Mouse (Mus musculus) hindbrain, postnatal 0 days (tissue): ENCODE measurements at regions not wholly inside any gene's neighbourhood (a gene's known extent, or its start where the extent isn't known, plus 50 kb on each side); places are given as distances from the start of the nearest gene placed in this dataset.

ENCODE experiments used
- ATAC-seq: fragments of 200-750 bp; cut with Nextera tagmentation; 2 replicates; pipeline ENCODE4 v1.8.0; 2017; ENCODE audit warnings: mild to moderate bottlenecking, moderate TSS enrichment, moderate library complexity
- DNase-seq: peaks from one replicate; pipeline ENCODE4 v3.0.0-alpha.2; 2015; ENCODE audit warnings: low spot score
- H3K27ac ChIP-seq: fragments of 300-500 bp; sonication (generic); 2 replicates; pipeline ENCODE4 v1.5.1; 2014; ENCODE audit warnings: mild to moderate bottlenecking
- H3K27me3 ChIP-seq: fragments of 300-500 bp; sonication (generic); 2 replicates; pipeline ENCODE4 v1.6.1; 2014; ENCODE audit warnings: low read length, mixed read lengths; ENCODE audit not compliant: insufficient read depth
- H3K36me3 ChIP-seq: fragments of 300-500 bp; sonication (generic); 2 replicates; pipeline ENCODE4 v1.6.1; 2014; ENCODE audit warnings: low read length, mixed read lengths; ENCODE audit not compliant: insufficient read depth
- H3K4me1 ChIP-seq: fragments of 300-500 bp; sonication (generic); 2 replicates; pipeline ENCODE4 v1.6.1; 2014; ENCODE audit warnings: antibody characterized with exemption, low read length, mixed read lengths; ENCODE audit not compliant: insufficient read depth
- H3K4me2 ChIP-seq: fragments of 300-500 bp; sonication (generic); 2 replicates; pipeline ENCODE4 v1.6.1; 2014; ENCODE audit warnings: low read depth, mild to moderate bottlenecking, low read length, moderate library complexity, mixed read lengths
- H3K4me3 ChIP-seq: fragments of 300-500 bp; sonication (generic); 2 replicates; pipeline ENCODE4 v1.5.1; 2014; ENCODE audit warnings: low read length
- H3K9ac ChIP-seq: fragments of 300-500 bp; sonication (generic); replicated peaks from 2 replicates; pipeline ENCODE4 v1.6.1; 2014; ENCODE audit warnings: mild to moderate bottlenecking, low read length, moderate library complexity, mixed read lengths
- H3K9me3 ChIP-seq: fragments of 300-500 bp; sonication (generic); 2 replicates; pipeline ENCODE4 v1.6.1; 2016; ENCODE audit warnings: low read length, mixed read lengths
- CTCF ChIP-seq: IDR thresholded peaks from 2 replicates; pipeline ENCODE4 v1.5.1; 2016; ENCODE audit warnings: antibody characterized with exemption, control low read depth, low read depth
- WGBS: fragments of 180-500 bp; shearing (Covaris S2); extraction: QIAGEN DNeasy Blood & Tissue Kit; methylation state at CpG from one replicate; pipeline ENCODE4 v1.1.7; 2014; 5-methylcytosine and 5-hydroxymethylcytosine counted together

DNA sequence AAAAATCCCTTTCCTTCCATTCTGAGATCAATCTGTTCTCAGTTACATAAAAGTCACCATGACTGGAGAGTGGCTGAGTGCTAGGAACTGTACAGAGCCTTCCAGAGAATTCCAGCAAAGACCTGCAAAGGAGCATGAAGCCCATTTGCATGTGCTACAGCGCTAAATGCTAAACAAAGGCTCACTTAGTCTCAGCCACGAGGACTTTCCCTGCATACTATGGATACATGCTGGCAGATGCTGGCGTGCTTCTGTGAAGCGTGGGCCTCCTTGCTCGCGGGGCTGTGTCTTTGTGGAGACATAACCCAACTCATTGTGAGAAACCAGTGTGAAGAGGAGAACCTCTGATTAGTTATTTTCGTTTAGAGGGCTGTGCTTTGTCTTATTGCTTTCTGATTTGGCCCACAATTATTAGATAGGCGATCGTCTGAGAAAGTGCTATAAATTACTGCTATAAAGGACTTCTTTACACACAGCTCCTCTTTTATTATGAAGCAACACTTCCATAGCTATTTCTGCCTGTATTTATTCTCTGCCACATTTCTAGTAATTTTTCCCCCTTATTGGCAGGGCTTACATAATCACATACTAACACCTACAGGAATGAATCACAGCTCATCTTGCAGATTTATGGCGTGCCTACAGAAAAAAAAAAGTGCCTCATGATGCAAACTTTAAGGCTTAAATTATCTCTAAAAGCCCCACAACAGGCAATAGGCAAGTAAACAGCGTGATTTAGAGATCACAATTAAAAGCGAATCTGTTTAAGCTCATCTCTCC lies 58.9 kb upstream of the Mtpn start:
- no peak for ATAC-seq
- no peaks in the 10 kb centered on the region for H3K9me3 ChIP-seq
- no peak for TF ChIP-seq CTCF
- peak; percentile 30 for DNase-seq
- H3K27ac ChIP-seq = no peak overlapping the region
- no peak overlapping the region for H3K4me3 ChIP-seq
- H3K27me3 ChIP-seq = no peaks in the 10 kb centered on the region
- H3K36me3 ChIP-seq = no peaks in the 10 kb centered on the region
- no peak overlapping the region for H3K9ac ChIP-seq
- 55% methylated on average over 12 of the region's 12 CpGs for WGBS
- no peaks in the 10 kb centered on the region for H3K4me1 ChIP-seq
- no peak overlapping the region for H3K4me2 ChIP-seq

DNA sequence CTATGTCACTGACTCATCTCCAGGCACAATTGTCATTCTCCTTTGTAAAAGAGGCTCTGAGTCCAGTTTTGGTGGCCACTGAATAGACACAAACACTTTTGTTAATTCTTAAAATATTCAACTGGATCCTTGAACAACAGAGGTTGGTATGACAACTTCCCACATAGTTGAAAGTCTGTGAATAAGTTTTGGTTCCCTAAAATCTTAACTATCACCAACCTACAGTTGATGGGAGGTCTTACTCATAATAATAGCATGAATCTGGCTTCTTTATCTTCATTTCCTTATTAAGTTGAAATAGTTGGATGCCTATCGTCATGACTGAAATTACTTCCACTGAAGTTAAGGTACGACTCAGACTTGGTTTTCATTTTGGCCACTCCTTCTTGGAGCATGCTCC lies 55.3 kb upstream of the Mtpn start:
- 94% methylated on average over 2 of the region's 2 CpGs for WGBS
- H3K9me3 ChIP-seq = no peaks in the 10 kb centered on the region
- no peaks in the 10 kb centered on the region for H3K27me3 ChIP-seq
- H3K4me3 ChIP-seq = no peak overlapping the region
- no peak for TF ChIP-seq CTCF
- DNase-seq = no peak
- H3K4me2 ChIP-seq = no peak overlapping the region
- ATAC-seq = no peak
- H3K36me3 ChIP-seq = no peaks in the 10 kb centered on the region
- no peak overlapping the region for H3K9ac ChIP-seq
- H3K27ac ChIP-seq = no peak overlapping the region
- H3K4me1 ChIP-seq = no peaks in the 10 kb centered on the region

- ATAC-seq (no peak), DNase-seq (no peak)
- Histone ChIP-seq H3K4me3 (no peak overlapping the region), H3K9ac (no peak overlapping the region), H3K9me3 (no peaks in the 10 kb centered on the region), H3K4me2 (no peak overlapping the region), H3K4me1 (no peaks in the 10 kb centered on the region), H3K27me3 (no peaks in the 10 kb centered on the region), H3K27ac (no peak overlapping the region), H3K36me3 (no peaks in the 10 kb centered on the region)
- no peak for TF ChIP-seq CTCF
- 56% methylated on average over 3 of the region's 3 CpGs for WGBS
These were observed 52.5 kb upstream of the Mtpn start for GRCm38 (mm10) chr6:35592234-35592633.
